8 mouse cellular contexts compared by ENCODE assay signal in the genomic region with DNA sequence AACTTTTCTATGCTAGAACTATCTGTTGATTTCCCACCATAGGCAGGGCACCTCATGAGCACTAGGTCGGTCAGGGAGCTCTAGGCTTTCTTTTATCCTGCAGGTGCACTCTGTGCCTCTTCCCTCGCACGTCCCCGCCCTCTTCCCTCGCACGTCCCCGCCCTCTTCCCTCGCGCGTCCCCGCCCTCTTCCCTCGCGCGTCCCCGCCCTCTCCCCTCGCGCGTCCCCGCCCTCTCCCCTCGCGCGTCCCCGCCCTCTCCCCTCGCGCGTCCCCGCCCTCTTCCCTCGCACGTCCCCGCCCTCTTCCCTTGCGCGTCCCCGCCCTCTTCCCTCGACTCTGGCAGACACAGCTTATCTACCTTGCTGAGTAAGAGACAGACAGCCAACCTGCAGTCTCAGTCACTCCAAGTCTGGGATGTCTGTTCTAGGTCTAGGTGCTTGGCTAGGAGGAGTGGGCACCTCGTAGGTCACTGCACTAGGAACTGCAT. TPM values are rescaled to one million over a fixed set of nuclear protein-coding genes. Genes with fewer than 3 reads are reported as not detected.
DNase-seq lines count a peak whose midpoint lies in the region; ATAC-seq and TF ChIP-seq lines count a peak whose summit lies in the region.

No protein-coding gene starts in this region.

- peak overlapping the region; percentile 58 for H3K4me2 ChIP-seq in limb, embryonic 12.5 days
- peak overlapping the region; percentile 62 for H3K4me2 ChIP-seq in midbrain, embryonic 13.5 days (replicated peaks)
- H3K4me2 ChIP-seq in stomach, postnatal 0 days (replicated peaks; ENCODE audit: low read depth), result peak overlapping the region; percentile 38

- H3K9me3 ChIP-seq in limb, embryonic 12.5 days, result no peaks in the 10 kb centered on the region
- no peaks in the 10 kb centered on the region for H3K9me3 ChIP-seq in midbrain, embryonic 13.5 days
- no peaks in the 10 kb centered on the region for H3K9me3 ChIP-seq in stomach, postnatal 0 days (ENCODE audit: control insufficient read depth, low read length)

- DNase-seq in B cell, adult 2 months, result peak; percentile 60 to 66
- peak; percentile 14 for DNase-seq in fat pad, adult 2 months (ENCODE audit: extremely low read depth, low read depth, low spot score)
- DNase-seq in stomach, postnatal 0 days (ENCODE audit: low spot score), result peak; percentile 88

- H3K4me1 ChIP-seq in limb, embryonic 12.5 days (replicated peaks), result peaks cover 10% of the 10 kb centered on the region
- H3K4me1 ChIP-seq in midbrain, embryonic 13.5 days (replicated peaks), result peaks cover 9% of the 10 kb centered on the region
- no peaks in the 10 kb centered on the region for H3K4me1 ChIP-seq in stomach, postnatal 0 days (replicated peaks; ENCODE audit: control insufficient read depth, insufficient read depth)

- TF ChIP-seq EP300 in stomach, postnatal 0 days (optimal IDR thresholded peaks at IDR 0.05), result no peak

- H3K4me3 ChIP-seq in limb, embryonic 12.5 days (replicated peaks), result peak overlapping the region; percentile 28
- peak overlapping the region; percentile 36 for H3K4me3 ChIP-seq in midbrain, embryonic 13.5 days (replicated peaks)
- no peak overlapping the region for H3K4me3 ChIP-seq in stomach, postnatal 0 days (ENCODE audit: low read depth, low read length)

- H3K9ac ChIP-seq in limb, embryonic 12.5 days (replicated peaks), result no peak overlapping the region; the same call in 1 of the 2 replicates
- peak overlapping the region; percentile 48; the same call in 1 of the 2 replicates for H3K9ac ChIP-seq in midbrain, embryonic 13.5 days (replicated peaks)
- H3K9ac ChIP-seq in stomach, postnatal 0 days (ENCODE audit: low read length), result no peak overlapping the region

- 2% methylated on average over 32 of the region's 35 CpGs for WGBS in limb, embryonic 12.5 days
- whole genome bisulfite sequencing in midbrain, embryonic 13.5 days, result under 1% methylated on average over 32 of the region's 35 CpGs
- 2% methylated on average over 19 of the region's 35 CpGs for WGBS in stomach, postnatal 0 days

- peak overlapping the region; percentile 67; the same call in 1 of the 2 replicates for H3K27ac ChIP-seq in limb, embryonic 12.5 days
- no peak overlapping the region for H3K27ac ChIP-seq in midbrain, embryonic 13.5 days
- peak overlapping the region; percentile 53; the same call in 1 of the 2 replicates for H3K27ac ChIP-seq in stomach, postnatal 0 days (replicated peaks)

- H3K27me3 ChIP-seq in limb, embryonic 12.5 days, result no peaks in the 10 kb centered on the region
- H3K27me3 ChIP-seq in midbrain, embryonic 13.5 days, result no peaks in the 10 kb centered on the region
- H3K27me3 ChIP-seq in stomach, postnatal 0 days (ENCODE audit: control insufficient read depth, insufficient read depth, low read length), result no peaks in the 10 kb centered on the region

- peaks cover 11% of the 10 kb centered on the region; the same call in 1 of the 2 replicates for H3K36me3 ChIP-seq in limb, embryonic 12.5 days
- no peaks in the 10 kb centered on the region for H3K36me3 ChIP-seq in midbrain, embryonic 13.5 days
- peaks cover 17% of the 10 kb centered on the region for H3K36me3 ChIP-seq in stomach, postnatal 0 days (ENCODE audit: control insufficient read depth, insufficient read depth, low read length)

- peak; percentile 89 for ATAC-seq in activated CD4-positive, CD25-positive, alpha-beta regulatory T cell, adult 4 months
- peak; percentile 85 to 86 for ATAC-seq in hematopoietic stem cell, adult 5-6 weeks (replicated peaks in 1 of 2; ENCODE audit: insufficient read depth in 1 of 2, low FRiP score in 2 of 2, low TSS enrichment in 1 of 2, low read depth in 1 of 2, poor library complexity in 2 of 2, severe bottlenecking in 2 of 2)
- peak; percentile 83; the same call in 1 of the 2 replicates for ATAC-seq in limb, embryonic 12.5 days (ENCODE audit: insufficient number of reproducible peaks, insufficient read depth, low FRiP score, low TSS enrichment, low read depth)
- peak; percentile 73 for ATAC-seq in midbrain, embryonic 13.5 days
- peak; percentile 89 for ATAC-seq in stomach, postnatal 0 days (ENCODE audit: low FRiP score, low TSS enrichment)
- no peak for ATAC-seq in frontal cortex, adult (ENCODE audit: low TSS enrichment)

- TF ChIP-seq CTCF in stomach, postnatal 0 days (IDR thresholded peaks at IDR 0.05; ENCODE audit: low read depth), result no peak

RNA-seq across cellular contexts. Expression of gene Rnf213, which starts 35.8 kb away (rescaled TPM):
- polyA plus RNA-seq in activated CD4-positive, CD25-positive, alpha-beta regulatory T cell, adult 4 months (2017; shearing (Covaris generic)), result 10 to 100 TPM; 43.2 to 52.8 TPM
- 105 and 116 TPM in 2 replicates for total RNA-seq in hematopoietic stem cell, adult 5-6 weeks (2017)
- 2.6 and 3.4 TPM in 2 replicates for polyA plus RNA-seq in limb, embryonic 12.5 days (2016; fragmentation: Nextera tagmentation; extraction: Ambion mirVana)
- polyA plus RNA-seq in midbrain, embryonic 13.5 days (2015; fragmentation: Nextera tagmentation; extraction: Ambion mirVana), result 0.66 and 0.84 TPM in 2 replicates
- polyA plus RNA-seq in stomach, postnatal 0 days (2015; fragmentation: Nextera tagmentation; extraction: Ambion mirVana), result 4.4 and 5.5 TPM in 2 replicates

Comparison
In these comparisons a context has a peak if more than half of its experiments do, and no peak if none do; other contexts are left out.
1. DNase-seq: peak in every context shown above with its lines; median percentile 88 in stomach, postnatal 0 days; 63 in B cell, adult 2 months; 14 in fat pad, adult 2 months.